Mouse (Mus musculus) liver, embryonic 12.5 days (tissue): ENCODE measurements around the gene Gm4894. TPM values are rescaled to one million over a fixed set of nuclear protein-coding genes. Genes with fewer than 3 reads are reported as not detected.

ENCODE experiments used
- ATAC-seq: fragments of 200-750 bp; cut with Nextera tagmentation; 2 replicates; pipeline ENCODE4 v1.8.0; 2017; ENCODE audit warnings: moderate number of reproducible peaks, mild to moderate bottlenecking, moderate library complexity
- H3K27ac ChIP-seq: fragments of 300-500 bp; sonication (generic); 2 replicates; pipeline ENCODE4 v1.5.1; 2016; ENCODE audit warnings: mild to moderate bottlenecking
- H3K27me3 ChIP-seq: fragments of 300-500 bp; sonication (generic); replicated peaks from 2 replicates; pipeline ENCODE4 v1.6.1; 2016; ENCODE audit warnings: mild to moderate bottlenecking, moderate library complexity
- H3K36me3 ChIP-seq: fragments of 300-500 bp; sonication (generic); 2 replicates; pipeline ENCODE4 v1.6.1; 2016; ENCODE audit warnings: mild to moderate bottlenecking, moderate library complexity
- H3K4me1 ChIP-seq: fragments of 300-500 bp; sonication (generic); 2 replicates; pipeline ENCODE4 v1.6.1; 2016
- H3K4me2 ChIP-seq: fragments of 300-500 bp; sonication (generic); 2 replicates; pipeline ENCODE4 v1.6.1; 2016; ENCODE audit warnings: mild to moderate bottlenecking, moderate library complexity
- H3K4me3 ChIP-seq: fragments of 300-500 bp; sonication (generic); 2 replicates; pipeline ENCODE4 v1.5.1; 2016; ENCODE audit warnings: mild to moderate bottlenecking, moderate library complexity
- H3K9ac ChIP-seq: fragments of 300-500 bp; sonication (generic); 2 replicates; pipeline ENCODE4 v1.6.1; 2016; ENCODE audit warnings: mild to moderate bottlenecking, moderate library complexity
- H3K9me3 ChIP-seq: fragments of 300-500 bp; sonication (generic); replicated peaks from 2 replicates; pipeline ENCODE4 v1.6.1; 2016; ENCODE audit warnings: mild to moderate bottlenecking, moderate library complexity
- WGBS: fragments of 180-500 bp; shearing (Covaris S2); methylation state at CpG from one replicate; pipeline ENCODE4 v1.1.7; 2016; ENCODE audit not compliant: insufficient replicate concordance; 5-methylcytosine and 5-hydroxymethylcytosine counted together
- polyA plus RNA-seq: library from polyadenylated mRNA; unstranded; fragments of >200 nt; fragmentation: Nextera tagmentation; extraction: Ambion mirVana; gene quantifications from 2 replicates; pipeline ENCODE4 v1.2.1, GENCODE M21; 2016

The Gm4894 gene
- polyA plus RNA-seq = not detected in 2 replicates

DNA sequence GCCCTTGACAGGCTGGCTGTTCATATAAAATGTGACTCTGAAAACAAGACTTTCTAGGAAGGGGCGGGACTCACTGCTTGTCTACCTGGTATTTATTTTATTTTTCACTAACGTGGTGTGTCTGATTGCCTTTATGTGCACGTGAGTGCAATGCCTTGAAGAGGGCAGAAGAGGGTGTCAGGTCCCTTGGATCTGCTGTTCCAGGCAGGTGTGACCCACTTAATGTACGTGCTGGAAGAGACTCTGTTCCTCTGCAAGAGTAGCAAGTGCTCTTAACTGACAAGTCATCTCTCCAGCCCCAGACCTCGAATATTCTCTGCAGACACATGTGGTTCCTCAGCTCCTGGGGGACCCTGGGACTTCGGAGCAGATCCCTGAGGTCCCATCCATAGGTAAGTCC, at the start of gene Gm4894:
Gene Gm4894, plus strand, starts transcription at position 301 of the 400 bp plus-strand sequence.
- H3K9me3 ChIP-seq = no peaks in the 10 kb centered on the region
- no peaks in the 10 kb centered on the region for H3K36me3 ChIP-seq
- ATAC-seq = no peak
- no peak within 1 kb of the TSS for H3K9ac ChIP-seq
- no peak within 1 kb of the TSS for H3K4me3 ChIP-seq
- H3K4me2 ChIP-seq = no peak within 1 kb of the TSS
- H3K27me3 ChIP-seq = no peaks in the 10 kb centered on the region
- H3K4me1 ChIP-seq = no peaks in the 10 kb centered on the region
- H3K27ac ChIP-seq = no peak within 1 kb of the TSS
- 46% methylated on average over 6 of the region's 6 CpGs for WGBS

DNA sequence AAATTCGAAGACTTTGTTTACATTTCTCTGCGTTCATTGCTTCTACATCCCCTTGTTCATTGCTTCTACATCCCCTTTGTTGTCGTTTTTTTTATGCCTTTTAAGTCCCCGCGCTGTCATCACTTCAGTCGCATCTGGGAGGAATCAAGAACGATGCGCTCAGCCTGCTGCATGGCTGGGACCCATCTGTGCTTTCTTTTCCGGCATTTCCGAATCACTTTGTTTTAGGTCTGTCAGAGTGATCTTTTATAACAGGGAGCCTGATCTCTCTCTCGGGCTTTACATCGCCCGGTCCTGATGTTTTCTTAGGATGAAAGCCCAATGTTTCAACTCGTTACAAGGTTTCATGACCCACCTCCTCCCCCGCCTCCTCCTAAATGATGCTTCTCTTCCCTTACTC, 44.0 kb upstream of the Gm4894 start:
- Histone ChIP-seq H3K4me1 (no peaks in the 10 kb centered on the region), H3K9ac (no peak overlapping the region), H3K27ac (no peak overlapping the region), H3K36me3 (no peaks in the 10 kb centered on the region), H3K4me3 (no peak overlapping the region), H3K4me2 (no peak overlapping the region), H3K27me3 (no peaks in the 10 kb centered on the region), H3K9me3 (no peaks in the 10 kb centered on the region)
- no peak for ATAC-seq
- 60% methylated on average over 15 of the region's 15 CpGs for WGBS

DNA sequence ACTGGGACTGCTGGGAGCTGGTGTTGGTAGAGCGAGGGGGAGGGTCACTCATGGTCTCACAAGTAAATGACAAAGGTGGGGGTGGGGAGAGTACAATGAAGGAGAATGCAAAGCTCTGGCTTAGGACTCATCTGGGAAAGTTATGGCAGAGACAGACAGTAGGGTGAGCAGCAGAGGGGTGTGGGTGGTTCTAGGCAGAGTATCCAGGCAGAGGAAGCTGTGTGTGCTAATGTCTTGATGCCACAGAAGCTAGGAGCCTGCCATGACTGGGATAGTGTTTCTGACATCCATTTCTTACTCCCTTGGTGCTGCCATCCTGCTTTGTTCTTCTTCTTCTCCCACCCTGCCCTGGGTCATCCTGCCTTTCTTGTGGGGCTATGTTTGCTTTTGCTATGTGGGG, 38.8 kb upstream of the Gm4894 start:
- H3K36me3 ChIP-seq = no peaks in the 10 kb centered on the region
- H3K4me3 ChIP-seq = no peak overlapping the region
- H3K9ac ChIP-seq = no peak overlapping the region
- WGBS = 32% methylated on average over 1 of the region's 1 CpGs
- H3K4me2 ChIP-seq = no peak overlapping the region
- H3K9me3 ChIP-seq = no peaks in the 10 kb centered on the region
- no peaks in the 10 kb centered on the region for H3K4me1 ChIP-seq
- no peaks in the 10 kb centered on the region for H3K27me3 ChIP-seq
- ATAC-seq = no peak
- H3K27ac ChIP-seq = no peak overlapping the region

- H3K4me2 ChIP-seq = no peak overlapping the region
- 24% methylated on average over 2 of the region's 2 CpGs for WGBS
- H3K27ac ChIP-seq = no peak overlapping the region
- H3K9ac ChIP-seq = no peak overlapping the region
- ATAC-seq = no peak
- H3K27me3 ChIP-seq = no peaks in the 10 kb centered on the region
- no peaks in the 10 kb centered on the region for H3K4me1 ChIP-seq
- no peaks in the 10 kb centered on the region for H3K9me3 ChIP-seq
- H3K36me3 ChIP-seq = no peaks in the 10 kb centered on the region
- H3K4me3 ChIP-seq = no peak overlapping the region
These were observed 35.6 kb upstream of the Gm4894 start for GRCm38 (mm10) chr9:49214734-49215133.

DNA sequence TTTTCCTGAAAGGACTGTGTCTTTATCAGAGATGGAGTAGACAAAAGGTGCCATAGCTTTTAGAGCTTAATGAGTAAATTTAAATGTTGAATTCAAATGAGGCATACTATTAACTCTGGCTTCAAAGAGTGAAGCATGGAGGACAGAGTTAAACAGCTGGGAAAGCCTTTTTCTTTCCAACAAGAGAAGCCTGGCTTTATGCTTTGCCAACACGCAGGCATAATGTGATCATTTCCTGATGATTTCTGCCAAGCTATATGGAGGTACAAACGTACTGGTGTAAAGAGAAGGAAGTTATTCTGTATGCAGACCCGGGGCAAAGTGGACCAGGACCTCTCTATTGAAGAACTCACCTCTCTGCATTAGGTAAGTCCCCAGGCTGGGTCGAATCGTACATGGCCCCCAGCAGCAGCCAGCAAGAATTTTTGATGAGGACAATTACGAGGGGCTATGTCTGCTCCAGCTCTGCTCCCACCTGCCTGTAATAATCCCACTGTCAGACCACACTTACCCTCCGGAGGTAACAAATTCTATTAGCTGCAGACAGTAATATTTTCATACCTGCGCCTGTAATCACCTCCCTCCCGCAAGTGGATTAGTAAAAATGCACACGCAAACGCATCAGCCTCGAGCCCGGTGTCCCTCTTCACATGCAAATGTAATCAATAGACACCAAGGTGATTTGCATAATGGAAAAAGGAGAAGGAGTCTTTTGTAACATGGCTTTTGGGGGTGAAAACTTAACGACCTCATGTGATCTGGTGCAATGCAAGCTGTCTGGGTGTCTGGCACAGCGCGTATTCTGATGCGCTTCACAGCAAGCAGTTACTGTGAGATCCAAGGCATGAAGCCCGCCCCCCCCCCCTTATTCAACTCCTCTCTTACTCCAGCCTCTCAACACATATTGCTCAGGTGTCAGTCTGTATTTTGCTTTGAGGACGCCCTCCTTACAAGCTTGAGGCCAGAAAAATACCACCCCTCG, 32.4 kb upstream of the Gm4894 start:
- Histone ChIP-seq H3K4me2 (no peak overlapping the region), H3K36me3 (no peaks in the 10 kb centered on the region), H3K27me3 (no peaks in the 10 kb centered on the region), H3K4me3 (no peak overlapping the region), H3K27ac (no peak overlapping the region), H3K9me3 (no peaks in the 10 kb centered on the region), H3K4me1 (no peaks in the 10 kb centered on the region), H3K9ac (no peak overlapping the region)
- no peak for ATAC-seq
- 75% methylated on average over 20 of the region's 20 CpGs for WGBS

DNA sequence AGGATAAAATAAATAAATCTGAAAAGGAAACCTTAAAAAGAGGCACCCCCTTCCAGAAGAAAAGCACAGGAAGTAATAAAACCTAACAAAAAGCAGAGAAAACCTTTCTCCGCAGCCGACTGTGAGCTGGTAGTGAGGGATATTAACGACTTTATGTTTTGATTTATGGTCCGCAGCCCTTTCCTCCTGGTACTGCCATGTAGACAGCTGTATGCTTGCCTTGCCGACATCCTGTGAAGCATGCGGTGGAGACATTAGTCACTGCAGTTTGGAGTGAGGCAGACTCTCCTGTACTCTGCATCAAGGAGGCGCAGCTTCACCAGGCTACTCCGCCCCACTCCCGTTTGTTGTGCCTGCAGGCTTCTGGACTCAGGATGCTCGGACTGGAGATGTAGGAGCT, 25.8 kb upstream of the Gm4894 start:
- ATAC-seq = no peak
- H3K27me3 ChIP-seq = no peaks in the 10 kb centered on the region

DNA sequence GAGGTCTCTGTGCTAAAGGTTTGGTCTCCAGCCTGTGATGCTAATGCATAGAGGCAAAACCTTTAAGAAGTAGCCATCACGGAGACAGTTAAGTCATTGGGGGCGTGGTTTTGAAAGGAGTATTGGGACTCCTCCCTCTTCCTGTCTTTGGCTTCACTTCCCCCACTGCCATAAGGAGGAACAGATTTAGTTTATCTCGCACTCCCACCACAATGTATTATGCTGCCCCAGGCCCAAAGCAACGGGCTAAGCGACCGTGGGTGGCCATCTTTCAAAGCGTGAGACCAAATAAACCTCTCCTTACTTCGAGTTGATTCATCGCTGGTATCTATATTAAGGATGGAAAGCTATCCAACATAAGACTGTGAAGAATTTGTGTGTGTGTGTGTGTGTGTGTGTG, 22.9 kb upstream of the Gm4894 start:
- H3K36me3 ChIP-seq = no peaks in the 10 kb centered on the region
- no peaks in the 10 kb centered on the region for H3K27me3 ChIP-seq
- no peak overlapping the region for H3K9ac ChIP-seq
- no peak for ATAC-seq
- H3K27ac ChIP-seq = no peak overlapping the region
- no peak overlapping the region for H3K4me3 ChIP-seq
- H3K4me2 ChIP-seq = no peak overlapping the region
- 44% methylated on average over 9 of the region's 9 CpGs for WGBS
- H3K4me1 ChIP-seq = no peaks in the 10 kb centered on the region
- H3K9me3 ChIP-seq = no peaks in the 10 kb centered on the region

More for the DNA sequence above, 25.8 kb upstream of the Gm4894 start:
- 66% methylated on average over 10 of the region's 10 CpGs for WGBS
- Histone ChIP-seq H3K4me3 (no peak overlapping the region), H3K36me3 (no peaks in the 10 kb centered on the region), H3K9ac (no peak overlapping the region), H3K4me1 (no peaks in the 10 kb centered on the region), H3K27ac (no peak overlapping the region), H3K9me3 (no peaks in the 10 kb centered on the region), H3K4me2 (no peak overlapping the region)

DNA sequence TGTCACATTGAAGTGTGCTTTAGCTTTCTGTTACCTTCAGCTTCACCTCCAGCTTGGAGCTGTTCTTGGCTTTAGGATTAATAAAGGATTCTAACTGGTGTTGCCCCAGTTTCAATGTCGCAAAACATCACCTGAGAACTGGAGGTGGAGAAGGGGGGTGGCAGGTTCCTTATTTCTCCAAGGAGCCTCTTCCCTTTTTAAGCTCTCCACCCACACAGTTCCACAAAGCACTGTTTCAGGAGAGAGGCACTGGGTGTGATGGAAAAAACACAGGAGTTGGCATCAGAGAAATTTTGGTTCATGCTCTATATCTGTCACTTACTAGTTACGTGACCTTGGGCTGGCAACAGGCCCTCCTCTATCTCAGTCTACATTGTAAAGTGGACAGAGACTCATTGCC, 21.3 kb upstream of the Gm4894 start:
- WGBS = 56% methylated on average over 2 of the region's 2 CpGs
- no peak for ATAC-seq
- no peaks in the 10 kb centered on the region for H3K27me3 ChIP-seq
- H3K9ac ChIP-seq = no peak overlapping the region
- H3K4me2 ChIP-seq = no peak overlapping the region
- no peaks in the 10 kb centered on the region for H3K4me1 ChIP-seq
- no peaks in the 10 kb centered on the region for H3K36me3 ChIP-seq
- no peak overlapping the region for H3K4me3 ChIP-seq
- H3K9me3 ChIP-seq = no peaks in the 10 kb centered on the region
- H3K27ac ChIP-seq = no peak overlapping the region

GRCm38 (mm10) chr9:49246839-49247238, 3.5 kb upstream of the Gm4894 start:
- Histone ChIP-seq H3K4me1 (no peaks in the 10 kb centered on the region), H3K27me3 (no peaks in the 10 kb centered on the region), H3K4me3 (no peak overlapping the region), H3K9me3 (no peaks in the 10 kb centered on the region), H3K36me3 (no peaks in the 10 kb centered on the region), H3K4me2 (no peak overlapping the region), H3K9ac (no peak overlapping the region), H3K27ac (no peak overlapping the region)
- ATAC-seq = no peak
- WGBS = 29% methylated on average over 7 of the region's 7 CpGs

DNA sequence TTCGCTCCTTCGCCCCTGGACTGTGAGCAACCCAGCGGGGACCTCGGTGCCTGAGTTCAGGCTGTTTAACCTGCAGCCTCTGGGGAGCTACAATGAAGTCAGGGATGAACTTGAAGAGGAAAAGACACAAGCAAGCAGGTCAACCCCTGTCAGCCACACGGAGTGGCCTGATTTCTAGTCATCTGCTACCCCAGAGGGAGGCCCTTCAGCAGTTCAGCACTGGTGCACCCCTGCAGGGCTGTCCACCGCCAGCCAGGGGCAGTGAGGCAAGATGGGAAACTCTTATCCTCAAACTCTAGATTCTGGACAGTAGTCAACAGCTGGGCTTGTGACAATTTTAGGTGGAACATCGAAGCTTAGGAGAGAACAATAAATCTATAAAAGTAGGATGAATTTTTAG, 18.6 kb downstream of the Gm4894 start:
- H3K27me3 ChIP-seq = no peaks in the 10 kb centered on the region
- no peaks in the 10 kb centered on the region for H3K36me3 ChIP-seq
- H3K4me3 ChIP-seq = no peak overlapping the region
- no peak overlapping the region for H3K27ac ChIP-seq
- ATAC-seq = no peak
- H3K4me1 ChIP-seq = no peaks in the 10 kb centered on the region
- H3K9ac ChIP-seq = no peak overlapping the region
- WGBS = 59% methylated on average over 7 of the region's 7 CpGs
- H3K4me2 ChIP-seq = no peak overlapping the region
- H3K9me3 ChIP-seq = no peaks in the 10 kb centered on the region

- Histone ChIP-seq H3K27ac (no peak overlapping the region), H3K9ac (no peak overlapping the region), H3K4me1 (no peaks in the 10 kb centered on the region), H3K36me3 (no peaks in the 10 kb centered on the region), H3K4me2 (no peak overlapping the region), H3K4me3 (no peak overlapping the region), H3K9me3 (no peaks in the 10 kb centered on the region), H3K27me3 (no peaks in the 10 kb centered on the region)
- no peak for ATAC-seq
- 65% methylated on average over 7 of the region's 7 CpGs for WGBS
These were observed 23.2 kb downstream of the Gm4894 start for GRCm38 (mm10) chr9:49273566-49273965.

DNA sequence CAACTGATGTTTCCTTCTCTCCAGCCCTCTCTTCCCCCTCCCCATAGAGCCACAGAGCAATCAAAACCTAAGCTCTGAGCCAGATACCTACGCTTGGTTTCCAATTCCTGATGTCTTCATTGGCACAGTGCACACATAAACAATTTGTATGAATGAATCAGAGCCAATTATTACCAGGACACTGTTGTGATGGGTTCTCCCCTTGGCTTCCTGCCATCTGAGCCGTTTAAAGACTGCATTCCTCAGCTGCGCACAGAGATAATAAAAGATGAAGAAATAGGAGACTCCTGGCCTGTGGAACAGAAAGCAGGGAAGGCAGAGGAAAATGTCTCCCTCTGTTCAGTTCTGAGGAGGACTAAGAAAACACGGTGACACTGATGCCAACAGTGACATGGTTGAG, 25.6 kb downstream of the Gm4894 start:
- 59% methylated on average over 4 of the region's 4 CpGs for WGBS
- Histone ChIP-seq H3K36me3 (no peaks in the 10 kb centered on the region), H3K27me3 (no peaks in the 10 kb centered on the region), H3K4me2 (no peak overlapping the region), H3K9ac (no peak overlapping the region), H3K4me3 (no peak overlapping the region), H3K4me1 (no peaks in the 10 kb centered on the region), H3K9me3 (no peaks in the 10 kb centered on the region), H3K27ac (no peak overlapping the region)
- no peak for ATAC-seq
